Mouse (Mus musculus): Measurements from ENCODE around the gene Ugt1a5.

- TF ChIP-seq GATA1 (IDR thresholded peaks at IDR 0.05; ENCODE audit: borderline replicate concordance, low read length) (no peak), FLI1 (IDR thresholded peaks at IDR 0.05; ENCODE audit: low read length) (no peak)
Observed at GRCm38 (mm10) chr1:88233421-88234247, 67.8 kb downstream of the Ugt1a5 start.

Data from megakaryocyte, embryonic 14.5 days (primary cell).